In genomic region chr12:76452203-76452602, GRCm38 (mm10) we compare ENCODE assay signal across 26 mouse cellular contexts. TPM values are rescaled to one million over a fixed set of nuclear protein-coding genes. Genes with fewer than 3 reads are reported as not detected.
DNase-seq lines count a peak whose midpoint lies in the region; ATAC-seq lines count a peak whose summit lies in the region.
"Had no signal": no experiment of that assay in that cellular context is flagged by ENCODE, and none has a peak within 500 bp of the region (broad histone marks: within the 10 kb centered on the region; RNA-seq: fewer than 3 reads in every experiment).

No protein-coding gene starts in this region.

- no peak overlapping the region for H3K27ac ChIP-seq in neural tube, embryonic 15.5 days (replicated peaks)
- H3K27ac ChIP-seq: forebrain, embryonic 10.5 days; intestine, embryonic 15.5 days had no signal

- ATAC-seq in neural tube, embryonic 15.5 days (ENCODE audit: low FRiP score): no peak
- ATAC-seq: activated CD4-positive, CD25-positive, alpha-beta regulatory T cell, adult 4 months; CD4-positive, CD25-positive, alpha-beta regulatory T cell, adult 4 months; forebrain, embryonic 14.5 days; hindbrain, embryonic 16.5 days; intestine, embryonic 15.5 days had no signal

- DNase-seq in neural tube, embryonic 10.5 days (ENCODE audit: extremely low spot score, low spot score): peak; percentile 52
- peak; percentile 76 for DNase-seq in embryo, embryonic 10.5 days (ENCODE audit: low spot score)
- peak; percentile 81 for DNase-seq in mesoderm, embryonic 11.5 days (ENCODE audit: low read depth, low spot score)
- no peak for DNase-seq in retina, embryonic 14.5 days (ENCODE audit: low spot score)
- DNase-seq in heart, adult 8-10 months (ENCODE audit: low spot score): no peak
- DNase-seq: adrenal gland, adult 8-10 months; adrenal gland, postnatal 25 days; cerebellum, adult 11-12 months; cerebellum, adult 8-10 months; cerebellum, postnatal 10 days; cerebellum, postnatal 36 days; gastrocnemius, postnatal 25 days; heart, adult 18-20 months; kidney, adult 11 months had no signal

- no peaks in the 10 kb centered on the region for H3K27me3 ChIP-seq in neural tube, embryonic 15.5 days (replicated peaks)
- H3K27me3 ChIP-seq: intestine, embryonic 15.5 days had no signal

- H3K36me3 ChIP-seq in neural tube, embryonic 15.5 days: no peaks in the 10 kb centered on the region
- H3K36me3 ChIP-seq: forebrain, embryonic 10.5 days; intestine, embryonic 15.5 days had no signal

- H3K9ac ChIP-seq in neural tube, embryonic 15.5 days (replicated peaks): no peak overlapping the region
- H3K9ac ChIP-seq: intestine, embryonic 15.5 days had no signal

- no peak overlapping the region for H3K4me2 ChIP-seq in neural tube, embryonic 15.5 days
- H3K4me2 ChIP-seq: heart, embryonic 11.5 days; intestine, embryonic 15.5 days had no signal

- no peak overlapping the region for H3K4me3 ChIP-seq in neural tube, embryonic 15.5 days (replicated peaks)
- H3K4me3 ChIP-seq: forebrain, embryonic 10.5 days; intestine, embryonic 15.5 days had no signal

- no peaks in the 10 kb centered on the region for H3K4me1 ChIP-seq in neural tube, embryonic 15.5 days
- H3K4me1 ChIP-seq: forebrain, embryonic 10.5 days; intestine, embryonic 15.5 days had no signal

- 51% methylated on average over 2 of the region's 2 CpGs for WGBS in neural tube, embryonic 15.5 days

- no peaks in the 10 kb centered on the region for H3K9me3 ChIP-seq in neural tube, embryonic 15.5 days (replicated peaks)
- H3K9me3 ChIP-seq: forebrain, embryonic 10.5 days; intestine, embryonic 15.5 days had no signal

RNA-seq across cellular contexts. Expression of gene Ppp1r36, which starts 34.9 kb away (rescaled TPM):
- polyA plus RNA-seq in neural tube, embryonic 15.5 days (2015; fragmentation: Nextera tagmentation; extraction: Ambion mirVana): 0.92 and 1.6 TPM in 2 replicates
- under 1 TPM in 2 of 4 experiments, not detected in 2; 0.41 to 0.69 TPM for total RNA-seq in heart, adult 8-10 months (2022)
- total RNA-seq: gastrocnemius, adult 8-10 months; gastrocnemius, postnatal 25 days; heart, postnatal 25 days; MEL had no signal
- polyA plus RNA-seq: activated CD4-positive, CD25-positive, alpha-beta regulatory T cell, adult 4 months; C2C12; CD4-positive, CD25-positive, alpha-beta regulatory T cell, adult 4 months had no signal

RNA-seq across cellular contexts. Expression of gene Hspa2, which starts 48.2 kb away (rescaled TPM):
- 5.7 and 8.2 TPM in 2 replicates for polyA plus RNA-seq in neural tube, embryonic 15.5 days (2015; fragmentation: Nextera tagmentation; extraction: Ambion mirVana)
- 1 to 10 TPM; 4.1 to 7.7 (median 5.8) TPM for total RNA-seq in heart, adult 8-10 months (2022)

Comparison
In these comparisons a context has a peak if more than half of its experiments do, and no peak if none do; other contexts are left out.
1. DNase-seq: peak in neural tube, embryonic 10.5 days (single experiment), embryo, embryonic 10.5 days (single experiment) and mesoderm, embryonic 11.5 days (single experiment); none in retina, embryonic 14.5 days (single experiment) and heart, adult 8-10 months (single experiment).